Mouse (Mus musculus) urinary bladder, postnatal 4 days (tissue): ENCODE measurements around the gene Pikfyve.

Experiments used
- DNase-seq, 2 experiments: peaks; one replicate each; pipeline ENCODE4 v3.0.0; 2021 to 2022; ENCODE audit warnings: low spot score in 2 of 2

Pikfyve gene

GRCm38 (mm10) chr1:65186287-65187073 lies at the start of gene Pikfyve, which contains the start of gene Idh1:
Gene Pikfyve (plus strand): TSS chr1:65186683.
Gene Idh1 (minus strand): TSS chr1:65186500.
- DNase-seq: peak; percentile 94 to 96

GRCm38 (mm10) chr1:65137560-65137959 lies 48.9 kb upstream of the Pikfyve start:
- no peak for DNase-seq

- no peak for DNase-seq
Measured at GRCm38 (mm10) chr1:65144783-65145182, 41.7 kb upstream of the Pikfyve start.

- DNase-seq: no peak
Measured at GRCm38 (mm10) chr1:65146601-65147000, 39.9 kb upstream of the Pikfyve start.

GRCm38 (mm10) chr1:65147326-65147725 lies 39.2 kb upstream of the Pikfyve start:
- DNase-seq: no peak

- no peak for DNase-seq
Measured at GRCm38 (mm10) chr1:65147971-65148370, 38.5 kb upstream of the Pikfyve start.

GRCm38 (mm10) chr1:65154814-65155213 lies 31.7 kb upstream of the Pikfyve start:
- DNase-seq: no peak

- no peak for DNase-seq
Measured at GRCm38 (mm10) chr1:65156111-65156510, 30.4 kb upstream of the Pikfyve start.

GRCm38 (mm10) chr1:65162210-65162609 lies 24.3 kb upstream of the Pikfyve start:
- DNase-seq: no peak

- DNase-seq: no peak
Measured at GRCm38 (mm10) chr1:65167496-65167895, 19.0 kb upstream of the Pikfyve start.

GRCm38 (mm10) chr1:65169536-65169935 lies 16.9 kb upstream of the Pikfyve start:
- DNase-seq: no peak

GRCm38 (mm10) chr1:65169947-65170346 lies 16.5 kb upstream of the Pikfyve start:
- no peak for DNase-seq

GRCm38 (mm10) chr1:65171579-65171978 lies 14.9 kb upstream of the Pikfyve start:
- no peak for DNase-seq

- no peak for DNase-seq
Measured at GRCm38 (mm10) chr1:65173716-65174115, 12.8 kb upstream of the Pikfyve start.

- DNase-seq: no peak
Measured at GRCm38 (mm10) chr1:65176171-65176570, 10.3 kb upstream of the Pikfyve start.

GRCm38 (mm10) chr1:65176912-65177311 lies 9.6 kb upstream of the Pikfyve start:
- DNase-seq: no peak

GRCm38 (mm10) chr1:65177452-65177851 lies 9.0 kb upstream of the Pikfyve start:
- DNase-seq: no peak

- peak; percentile 91 to 94 for DNase-seq
Measured at GRCm38 (mm10) chr1:65178126-65178901, 8.2 kb upstream of the Pikfyve start.

GRCm38 (mm10) chr1:65178902-65179432 lies 7.5 kb upstream of the Pikfyve start:
- peak; percentile 96 to 99 for DNase-seq

- DNase-seq: peak in 1 of 2 experiments; percentile 64
Measured at GRCm38 (mm10) chr1:65179634-65180249, 6.7 kb upstream of the Pikfyve start.

- DNase-seq: no peak
Measured at GRCm38 (mm10) chr1:65181459-65181858, 5.0 kb upstream of the Pikfyve start.

GRCm38 (mm10) chr1:65183994-65184393 lies 2.5 kb upstream of the Pikfyve start:
- no peak for DNase-seq
